20 mouse cellular contexts compared by ENCODE assay signal in genomic region chr6:7562524-7562923, GRCm38 (mm10). TPM values are rescaled to one million over a fixed set of nuclear protein-coding genes. Genes with fewer than 3 reads are reported as not detected.
DNase-seq lines count a peak whose midpoint lies in the region; ATAC-seq lines count a peak whose summit lies in the region.
"Had no signal": no experiment of that assay in that cellular context is flagged by ENCODE, and none has a peak within 500 bp of the region (broad histone marks: within the 10 kb centered on the region; RNA-seq: fewer than 3 reads in every experiment).

No protein-coding gene starts in this region.

- H3K4me2 ChIP-seq in hindbrain, embryonic 13.5 days: no peak overlapping the region
- no peak overlapping the region for H3K4me2 ChIP-seq in hindbrain, embryonic 11.5 days (replicated peaks; ENCODE audit: low read depth, low read length)
- H3K4me2 ChIP-seq in neural tube, embryonic 11.5 days (ENCODE audit: low read depth): no peak overlapping the region
- no peak overlapping the region for H3K4me2 ChIP-seq in embryonic facial prominence, embryonic 11.5 days (ENCODE audit: low read depth, low read length)
- no peak overlapping the region for H3K4me2 ChIP-seq in neural tube, embryonic 15.5 days
- H3K4me2 ChIP-seq: embryonic facial prominence, embryonic 15.5 days; heart, embryonic 11.5 days; liver, embryonic 11.5 days; lung, embryonic 15.5 days; midbrain, embryonic 15.5 days; neural tube, embryonic 12.5 days had no signal

- no peak for DNase-seq in hindbrain, embryonic 11.5 days (ENCODE audit: low spot score)
- peak; percentile 14 for DNase-seq in neural tube, embryonic 11.5 days (ENCODE audit: low spot score)
- DNase-seq in neural tube, embryonic 10.5 days (ENCODE audit: extremely low spot score, low spot score): no peak
- DNase-seq in embryonic facial prominence, embryonic 11.5 days (ENCODE audit: low spot score): peak; percentile 26
- no peak for DNase-seq in frontal cortex, postnatal 36 days (ENCODE audit: low spot score in 2 of 2)
- DNase-seq: cerebellum, postnatal 25 days; kidney, adult 11 months had no signal

- peak; percentile 69; the same call in 1 of the 2 replicates for ATAC-seq in hindbrain, embryonic 13.5 days (ENCODE audit: low FRiP score)
- ATAC-seq in hindbrain, embryonic 11.5 days (ENCODE audit: low FRiP score): no peak
- ATAC-seq in neural tube, embryonic 11.5 days (ENCODE audit: insufficient read depth, low FRiP score, low TSS enrichment): no peak
- ATAC-seq in embryonic facial prominence, embryonic 11.5 days (replicated peaks; ENCODE audit: insufficient number of reproducible peaks, low FRiP score, low TSS enrichment, low read depth): no peak
- peak; percentile 63; the same call in 1 of the 2 replicates for ATAC-seq in neural tube, embryonic 15.5 days (ENCODE audit: low FRiP score)
- ATAC-seq: midbrain, embryonic 15.5 days had no signal

- no peaks in the 10 kb centered on the region for H3K27me3 ChIP-seq in hindbrain, embryonic 13.5 days
- no peaks in the 10 kb centered on the region for H3K27me3 ChIP-seq in hindbrain, embryonic 11.5 days (ENCODE audit: control insufficient read depth, insufficient read depth, low read length)
- H3K27me3 ChIP-seq in neural tube, embryonic 11.5 days (ENCODE audit: control insufficient read depth, insufficient read depth, low read length): no peaks in the 10 kb centered on the region
- H3K27me3 ChIP-seq in embryonic facial prominence, embryonic 11.5 days (ENCODE audit: control insufficient read depth, insufficient read depth, low read length): no peaks in the 10 kb centered on the region
- peaks cover 5% of the 10 kb centered on the region; the same call in 1 of the 2 replicates for H3K27me3 ChIP-seq in neural tube, embryonic 15.5 days (replicated peaks)
- H3K27me3 ChIP-seq: embryonic facial prominence, embryonic 15.5 days; midbrain, embryonic 15.5 days; neural tube, embryonic 12.5 days had no signal

- H3K4me1 ChIP-seq in hindbrain, embryonic 13.5 days (replicated peaks): peaks cover 3% of the 10 kb centered on the region; the same call in 1 of the 2 replicates
- no peaks in the 10 kb centered on the region for H3K4me1 ChIP-seq in hindbrain, embryonic 11.5 days (replicated peaks; ENCODE audit: control insufficient read depth, insufficient read depth, low read length)
- H3K4me1 ChIP-seq in neural tube, embryonic 11.5 days (ENCODE audit: control insufficient read depth, insufficient read depth, low read length): no peaks in the 10 kb centered on the region
- no peaks in the 10 kb centered on the region for H3K4me1 ChIP-seq in embryonic facial prominence, embryonic 11.5 days (ENCODE audit: control insufficient read depth, insufficient read depth, low read length)
- H3K4me1 ChIP-seq in neural tube, embryonic 15.5 days: no peaks in the 10 kb centered on the region
- H3K4me1 ChIP-seq: embryonic facial prominence, embryonic 15.5 days; lung, embryonic 15.5 days; midbrain, embryonic 15.5 days; neural tube, embryonic 12.5 days had no signal

- no peak overlapping the region for H3K4me3 ChIP-seq in hindbrain, embryonic 13.5 days
- no peak overlapping the region for H3K4me3 ChIP-seq in hindbrain, embryonic 11.5 days (ENCODE audit: low read depth, low read length)
- no peak overlapping the region for H3K4me3 ChIP-seq in neural tube, embryonic 11.5 days (ENCODE audit: low read depth, low read length)
- no peak overlapping the region for H3K4me3 ChIP-seq in embryonic facial prominence, embryonic 11.5 days (ENCODE audit: low read depth, low read length)
- H3K4me3 ChIP-seq in neural tube, embryonic 15.5 days (replicated peaks): no peak overlapping the region
- H3K4me3 ChIP-seq: embryonic facial prominence, embryonic 15.5 days; forebrain, embryonic 10.5 days; layer of hippocampus, adult 2 months; limb, embryonic 10.5 days; lung, embryonic 15.5 days; midbrain, embryonic 15.5 days; neural tube, embryonic 12.5 days had no signal

- no peaks in the 10 kb centered on the region for H3K9me3 ChIP-seq in hindbrain, embryonic 13.5 days
- no peaks in the 10 kb centered on the region for H3K9me3 ChIP-seq in hindbrain, embryonic 11.5 days (ENCODE audit: control insufficient read depth, low read length)
- no peaks in the 10 kb centered on the region for H3K9me3 ChIP-seq in neural tube, embryonic 11.5 days (ENCODE audit: control insufficient read depth, low read length)
- H3K9me3 ChIP-seq in embryonic facial prominence, embryonic 11.5 days (replicated peaks; ENCODE audit: control insufficient read depth, low read length): no peaks in the 10 kb centered on the region
- H3K9me3 ChIP-seq in neural tube, embryonic 15.5 days (replicated peaks): no peaks in the 10 kb centered on the region
- H3K9me3 ChIP-seq: embryonic facial prominence, embryonic 15.5 days; forebrain, embryonic 10.5 days; limb, embryonic 10.5 days; lung, embryonic 15.5 days; midbrain, embryonic 15.5 days; neural tube, embryonic 12.5 days had no signal

- no peaks in the 10 kb centered on the region for H3K36me3 ChIP-seq in hindbrain, embryonic 13.5 days
- H3K36me3 ChIP-seq in hindbrain, embryonic 11.5 days (ENCODE audit: control insufficient read depth, insufficient read depth, low read length): no peaks in the 10 kb centered on the region
- no peaks in the 10 kb centered on the region for H3K36me3 ChIP-seq in neural tube, embryonic 11.5 days (ENCODE audit: control insufficient read depth, insufficient read depth, low read length)
- no peaks in the 10 kb centered on the region for H3K36me3 ChIP-seq in embryonic facial prominence, embryonic 11.5 days (replicated peaks; ENCODE audit: control insufficient read depth, insufficient read depth, low read depth, low read length)
- no peaks in the 10 kb centered on the region for H3K36me3 ChIP-seq in neural tube, embryonic 15.5 days
- H3K36me3 ChIP-seq: embryonic facial prominence, embryonic 15.5 days; forebrain, embryonic 10.5 days; limb, embryonic 10.5 days; lung, embryonic 15.5 days; midbrain, embryonic 15.5 days; neural tube, embryonic 12.5 days had no signal

- 36% methylated on average over 6 of the region's 6 CpGs for WGBS in hindbrain, embryonic 13.5 days
- 59% methylated on average over 6 of the region's 6 CpGs for WGBS in hindbrain, embryonic 11.5 days
- 64% methylated on average over 6 of the region's 6 CpGs for WGBS in neural tube, embryonic 11.5 days
- 37% methylated on average over 6 of the region's 6 CpGs for WGBS in embryonic facial prominence, embryonic 11.5 days
- WGBS in neural tube, embryonic 15.5 days: 44% methylated on average over 6 of the region's 6 CpGs

- H3K9ac ChIP-seq in hindbrain, embryonic 13.5 days: no peak overlapping the region
- H3K9ac ChIP-seq in hindbrain, embryonic 11.5 days (ENCODE audit: low read depth, low read length): no peak overlapping the region
- H3K9ac ChIP-seq in neural tube, embryonic 11.5 days (ENCODE audit: low read length): no peak overlapping the region
- no peak overlapping the region for H3K9ac ChIP-seq in embryonic facial prominence, embryonic 11.5 days (replicated peaks; ENCODE audit: low read length)
- no peak overlapping the region for H3K9ac ChIP-seq in neural tube, embryonic 15.5 days (replicated peaks)
- H3K9ac ChIP-seq: embryonic facial prominence, embryonic 15.5 days; lung, embryonic 15.5 days; midbrain, embryonic 15.5 days; neural tube, embryonic 12.5 days had no signal

- H3K27ac ChIP-seq in hindbrain, embryonic 13.5 days: no peak overlapping the region
- no peak overlapping the region for H3K27ac ChIP-seq in hindbrain, embryonic 11.5 days (ENCODE audit: low read depth, low read length)
- no peak overlapping the region for H3K27ac ChIP-seq in neural tube, embryonic 11.5 days (ENCODE audit: low read depth, low read length)
- no peak overlapping the region for H3K27ac ChIP-seq in embryonic facial prominence, embryonic 11.5 days (replicated peaks; ENCODE audit: low read depth, low read length)
- H3K27ac ChIP-seq in neural tube, embryonic 15.5 days (replicated peaks): no peak overlapping the region
- H3K27ac ChIP-seq: embryonic facial prominence, embryonic 15.5 days; forebrain, embryonic 10.5 days; kidney, postnatal 0 days; layer of hippocampus, adult 2 months; limb, embryonic 10.5 days; lung, embryonic 15.5 days; macrophage; midbrain, embryonic 15.5 days; neural tube, embryonic 12.5 days had no signal

RNA-seq across cellular contexts. Expression of gene Tac1, which starts 7.8 kb away (rescaled TPM):
- 65.7 and 74.2 TPM in 2 replicates for polyA plus RNA-seq in hindbrain, embryonic 13.5 days (2015; fragmentation: Nextera tagmentation; extraction: Ambion mirVana)
- 6.7 and 10.1 TPM in 2 replicates for polyA plus RNA-seq in hindbrain, embryonic 11.5 days (2014; fragmentation: Nextera tagmentation; extraction: Ambion mirVana)
- polyA plus RNA-seq in neural tube, embryonic 11.5 days (2014; fragmentation: Nextera tagmentation; extraction: Ambion mirVana): 3.3 and 4.2 TPM in 2 replicates
- polyA plus RNA-seq in embryonic facial prominence, embryonic 11.5 days (2014; fragmentation: Nextera tagmentation; extraction: Ambion mirVana): 9.8 and 13.6 TPM in 2 replicates
- 176 and 237 TPM in 2 replicates for polyA plus RNA-seq in neural tube, embryonic 15.5 days (2015; fragmentation: Nextera tagmentation; extraction: Ambion mirVana)
- polyA plus RNA-seq: macrophage had no signal

Comparison
In these comparisons a context has a peak if more than half of its experiments do, and no peak if none do; other contexts are left out.
1. ATAC-seq: peak in hindbrain, embryonic 13.5 days (single experiment) and neural tube, embryonic 15.5 days (single experiment); none in hindbrain, embryonic 11.5 days (single experiment), neural tube, embryonic 11.5 days (single experiment) and embryonic facial prominence, embryonic 11.5 days (single experiment).
2. DNase-seq: peak in neural tube, embryonic 11.5 days (single experiment) and embryonic facial prominence, embryonic 11.5 days (single experiment); none in hindbrain, embryonic 11.5 days (single experiment), neural tube, embryonic 10.5 days (single experiment) and frontal cortex, postnatal 36 days (0 of 2).